In the genomic region with DNA sequence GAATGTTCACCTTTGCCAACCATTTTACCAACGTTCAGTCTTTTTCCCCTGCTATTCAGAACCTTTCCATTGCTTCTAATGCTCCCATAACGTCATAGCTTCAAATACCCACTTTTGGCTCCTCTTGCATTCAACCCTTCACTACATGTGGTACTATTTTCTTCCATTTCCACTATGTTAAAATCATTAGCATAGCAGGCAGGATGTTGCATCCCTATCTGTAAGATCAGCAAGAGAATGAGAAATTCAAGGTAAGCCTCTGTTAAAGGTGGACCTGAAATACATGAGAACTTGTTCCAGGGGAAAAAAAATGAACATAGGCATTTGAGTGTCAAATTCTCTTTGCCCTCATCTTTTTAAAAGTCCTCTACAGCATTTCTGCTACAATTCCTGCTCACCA, we compare ENCODE assay signal across 34 mouse cellular contexts.
"Had no signal": no experiment of that assay in that cellular context is flagged by ENCODE, and none has a peak within 500 bp of the region (broad histone marks: within the 10 kb centered on the region; RNA-seq: fewer than 3 reads in every experiment).

No protein-coding gene starts in this region.

- H3K27me3 ChIP-seq: heart, embryonic 12.5 days; heart, embryonic 13.5 days; heart, embryonic 15.5 days; hindbrain, embryonic 12.5 days; hindbrain, embryonic 13.5 days; hindbrain, embryonic 15.5 days; intestine, embryonic 15.5 days; kidney, embryonic 15.5 days had no signal

- H3K4me2 ChIP-seq: heart, embryonic 11.5 days; heart, embryonic 12.5 days; heart, embryonic 13.5 days; heart, embryonic 15.5 days; hindbrain, embryonic 12.5 days; hindbrain, embryonic 13.5 days; hindbrain, embryonic 15.5 days; intestine, embryonic 15.5 days; kidney, embryonic 15.5 days had no signal

- ATAC-seq: hindbrain, embryonic 16.5 days; hindbrain, postnatal 0 days; intestine, embryonic 15.5 days; intestine, embryonic 16.5 days; intestine, postnatal 0 days had no signal

- H3K27ac ChIP-seq: heart, embryonic 10.5 days; heart, embryonic 13.5 days; heart, embryonic 15.5 days; hindbrain, embryonic 10.5 days; hindbrain, embryonic 12.5 days; hindbrain, embryonic 13.5 days; hindbrain, embryonic 15.5 days; hindbrain, postnatal 0 days; intestine, embryonic 15.5 days; kidney, embryonic 15.5 days; kidney, postnatal 0 days; layer of hippocampus, adult 2 months; left cerebral cortex, adult 2 months had no signal

- H3K4me1 ChIP-seq: heart, embryonic 10.5 days; heart, embryonic 12.5 days; heart, embryonic 13.5 days; heart, embryonic 15.5 days; hindbrain, embryonic 10.5 days; hindbrain, embryonic 12.5 days; hindbrain, embryonic 13.5 days; hindbrain, embryonic 15.5 days; intestine, embryonic 15.5 days; kidney, embryonic 15.5 days had no signal

- DNase-seq: heart, postnatal 10 days; heart, postnatal 14 days; heart, postnatal 36 days; heart, postnatal 4 days; kidney, adult 11 months; kidney, adult 18-20 months; kidney, adult 2 months; kidney, adult 8-10 months; kidney, adult 9 months; kidney, postnatal 10 days; kidney, postnatal 14 days; kidney, postnatal 25 days; kidney, postnatal 36 days; kidney, postnatal 4 days; layer of hippocampus, adult 9-11 months; layer of hippocampus, postnatal 36 days had no signal

- H3K9me3 ChIP-seq: heart, embryonic 10.5 days; heart, embryonic 12.5 days; heart, embryonic 13.5 days; heart, embryonic 15.5 days; hindbrain, embryonic 10.5 days; hindbrain, embryonic 12.5 days; hindbrain, embryonic 13.5 days; hindbrain, embryonic 15.5 days; intestine, embryonic 15.5 days; kidney, embryonic 15.5 days had no signal

- H3K9ac ChIP-seq: heart, embryonic 12.5 days; heart, embryonic 13.5 days; heart, embryonic 15.5 days; hindbrain, embryonic 12.5 days; hindbrain, embryonic 13.5 days; hindbrain, embryonic 15.5 days; intestine, embryonic 15.5 days; kidney, embryonic 15.5 days had no signal

- H3K4me3 ChIP-seq: heart, embryonic 10.5 days; heart, embryonic 12.5 days; heart, embryonic 13.5 days; heart, embryonic 15.5 days; hindbrain, embryonic 10.5 days; hindbrain, embryonic 12.5 days; hindbrain, embryonic 13.5 days; hindbrain, embryonic 15.5 days; intestine, embryonic 15.5 days; kidney, embryonic 15.5 days; layer of hippocampus, adult 2 months; left cerebral cortex, adult 2 months had no signal

- H3K36me3 ChIP-seq: heart, embryonic 10.5 days; heart, embryonic 12.5 days; heart, embryonic 13.5 days; heart, embryonic 15.5 days; hindbrain, embryonic 10.5 days; hindbrain, embryonic 12.5 days; hindbrain, embryonic 13.5 days; hindbrain, embryonic 15.5 days; intestine, embryonic 15.5 days; kidney, embryonic 15.5 days had no signal
